Mouse (Mus musculus): ENCODE measurements around the gene Olfr911-ps1. TPM values are rescaled to one million over a fixed set of nuclear protein-coding genes. Genes with fewer than 3 reads are reported as not detected.

Olfr911-ps1 gene
- not detected for total RNA-seq (2022)

- DNase-seq (ENCODE audit: low spot score): no peak
These were observed at the start of gene Olfr911-ps1 for GRCm38 (mm10) chr9:38521280-38521679. Gene Olfr911-ps1 (plus strand): TSS chr9:38521580.

- DNase-seq (ENCODE audit: low spot score): no peak
These were observed 34.6 kb upstream of the Olfr911-ps1 start, which contains the start of gene Olfr906 for GRCm38 (mm10) chr9:38486785-38487184. Gene Olfr906 (plus strand): TSS chr9:38487085.

DNA sequence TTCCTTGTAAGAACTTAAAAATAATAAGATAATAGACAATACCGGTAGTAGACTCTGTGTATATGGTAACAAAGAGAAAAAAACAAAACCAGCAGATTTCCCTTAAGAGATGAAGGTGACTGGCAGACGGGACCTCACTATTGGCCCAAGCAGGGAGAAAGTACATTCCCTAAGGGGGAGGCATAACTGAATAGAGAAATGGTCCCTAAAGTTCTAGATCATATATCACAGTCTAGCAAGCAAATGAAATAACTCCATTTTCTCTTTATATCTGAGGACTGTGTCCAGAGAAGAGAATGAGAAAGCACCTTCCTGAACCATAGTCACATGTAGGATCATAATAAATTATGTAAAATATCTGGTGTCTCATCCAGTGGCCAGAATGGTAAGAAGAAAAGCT lies 25.9 kb upstream of the Olfr911-ps1 start, which contains the start of gene Olfr907:
Gene Olfr907, plus strand, starts transcription at position 301 of the 400 bp plus-strand sequence.
- no peak for DNase-seq (ENCODE audit: low spot score)

DNA sequence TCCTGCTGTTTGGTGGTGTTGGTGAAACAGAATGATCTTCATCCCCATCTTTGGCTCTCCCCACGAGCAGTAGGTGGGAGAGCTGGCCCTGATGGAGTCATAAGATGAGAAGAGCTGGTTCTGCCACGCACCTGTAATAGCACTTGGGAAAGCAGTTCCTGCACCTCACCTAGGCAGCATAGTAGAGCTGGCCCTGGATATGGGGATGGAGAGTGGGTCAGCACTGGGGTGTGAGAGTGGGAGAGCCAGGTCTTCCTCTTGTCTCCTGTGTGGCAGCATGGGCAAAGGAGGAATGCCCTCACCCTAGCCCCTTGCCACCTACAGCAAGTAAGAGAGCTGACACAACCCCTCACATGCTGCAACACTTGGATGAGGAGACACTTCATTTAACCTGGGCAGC lies 9.0 kb upstream of the Olfr911-ps1 start:
- DNase-seq (ENCODE audit: low spot score): no peak

- no peak for DNase-seq (ENCODE audit: low spot score)
These were observed 16.2 kb downstream of the Olfr911-ps1 start, which contains the start of gene Olfr910 for GRCm38 (mm10) chr9:38537549-38537948. Gene Olfr910 (plus strand): TSS chr9:38537849.

Other genes starting within 250 kb of the Olfr911-ps1 start
- gene Olfr896-ps1, start 230.5 kb upstream of the Olfr911-ps1 start, total RNA-seq (2022): not detected
- not detected for gene Olfr25, start 192.5 kb upstream of the Olfr911-ps1 start, total RNA-seq (2022)
- not detected for gene Olfr898, start 173.2 kb upstream of the Olfr911-ps1 start, total RNA-seq (2022)
- gene Olfr250, start 154.7 kb upstream of the Olfr911-ps1 start, total RNA-seq (2022): not detected
- not detected for gene Olfr251, start 144.5 kb upstream of the Olfr911-ps1 start, total RNA-seq (2022)
- gene Olfr147, start 119.9 kb upstream of the Olfr911-ps1 start, total RNA-seq (2022): not detected
- not detected for gene Olfr901, start 92.1 kb upstream of the Olfr911-ps1 start, total RNA-seq (2022)
- not detected for gene Olfr902, start 73.9 kb upstream of the Olfr911-ps1 start, total RNA-seq (2022)
- not detected for gene Olfr904, start 58.4 kb upstream of the Olfr911-ps1 start, total RNA-seq (2022)
- gene Olfr905, start 50.5 kb upstream of the Olfr911-ps1 start, total RNA-seq (2022): not detected
- gene Olfr906, start 34.5 kb upstream of the Olfr911-ps1 start, total RNA-seq (2022): not detected
- not detected for gene Olfr907, start 25.8 kb upstream of the Olfr911-ps1 start, total RNA-seq (2022)
- not detected for gene Olfr910, start 16.3 kb downstream of the Olfr911-ps1 start, total RNA-seq (2022)
- gene Olfr912, start 58.6 kb downstream of the Olfr911-ps1 start, total RNA-seq (2022): not detected
- gene Olfr913, start 71.2 kb downstream of the Olfr911-ps1 start, total RNA-seq (2022): not detected
- gene Olfr914, start 83.5 kb downstream of the Olfr911-ps1 start, total RNA-seq (2022): not detected
- not detected for gene Olfr916, start 138.3 kb downstream of the Olfr911-ps1 start, total RNA-seq (2022)
- gene Olfr917, start 144.3 kb downstream of the Olfr911-ps1 start, total RNA-seq (2022): not detected
- not detected for gene Olfr918, start 153.0 kb downstream of the Olfr911-ps1 start, total RNA-seq (2022)
- not detected for gene Olfr919, start 182.1 kb downstream of the Olfr911-ps1 start, total RNA-seq (2022)
- 10 to 100 TPM; 18.4 to 25.0 (median 22.9) TPM for gene Vwa5a, start 196.7 kb downstream of the Olfr911-ps1 start, total RNA-seq (2022)
- gene Olfr920, start 230.7 kb downstream of the Olfr911-ps1 start, total RNA-seq (2022): under 1 TPM in 3 of 4 experiments, not detected in 1; 0.09 to 0.16 (median 0.13) TPM

Data from heart, adult 8-10 months (tissue).